Mouse (Mus musculus) c-Kit-positive CD71-positive TER-119-positive erythroid progenitor cells, embryonic 14.5 days (primary cell): ENCODE results near the gene Ide.

Source experiments
- DNase-seq: peaks from one replicate; pipeline ENCODE4 v3.0.0-alpha.2; 2013; ENCODE audit warnings: low spot score

Ide gene

GRCm38 (mm10) chr19:37333357-37333756, 4.3 kb downstream of the Ide start:
- DNase-seq = peak; percentile 18

GRCm38 (mm10) chr19:37332726-37333125, 4.9 kb downstream of the Ide start:
- no peak for DNase-seq

GRCm38 (mm10) chr19:37327216-37327615, 10.4 kb downstream of the Ide start:
- no peak for DNase-seq

DNA sequence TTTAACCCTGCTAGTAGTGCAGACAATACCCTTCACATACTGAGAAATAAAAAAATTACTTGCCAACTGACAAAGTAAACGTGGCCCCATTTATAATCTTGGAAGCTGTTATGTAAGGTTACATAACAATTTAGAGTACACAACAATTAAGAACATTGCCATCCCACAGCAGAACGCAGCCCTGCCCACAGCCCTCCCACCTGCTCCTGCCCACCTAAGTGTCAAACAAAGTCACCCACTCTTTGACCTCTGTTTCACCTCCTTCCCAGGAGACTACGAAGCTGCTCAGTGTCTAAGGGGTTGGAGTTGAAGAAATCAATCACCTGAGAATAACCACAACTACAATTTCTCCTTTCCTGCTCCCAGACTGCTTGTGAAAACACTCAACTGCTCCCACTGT, 14.1 kb downstream of the Ide start:
- no peak for DNase-seq

GRCm38 (mm10) chr19:37320802-37321619, 16.6 kb downstream of the Ide start:
- no peak for DNase-seq

GRCm38 (mm10) chr19:37317359-37317758, 20.3 kb downstream of the Ide start:
- no peak for DNase-seq

GRCm38 (mm10) chr19:37315091-37315490, 22.6 kb downstream of the Ide start:
- DNase-seq = no peak

- DNase-seq = no peak
Measured at GRCm38 (mm10) chr19:37311426-37311825, 26.2 kb downstream of the Ide start.

DNA sequence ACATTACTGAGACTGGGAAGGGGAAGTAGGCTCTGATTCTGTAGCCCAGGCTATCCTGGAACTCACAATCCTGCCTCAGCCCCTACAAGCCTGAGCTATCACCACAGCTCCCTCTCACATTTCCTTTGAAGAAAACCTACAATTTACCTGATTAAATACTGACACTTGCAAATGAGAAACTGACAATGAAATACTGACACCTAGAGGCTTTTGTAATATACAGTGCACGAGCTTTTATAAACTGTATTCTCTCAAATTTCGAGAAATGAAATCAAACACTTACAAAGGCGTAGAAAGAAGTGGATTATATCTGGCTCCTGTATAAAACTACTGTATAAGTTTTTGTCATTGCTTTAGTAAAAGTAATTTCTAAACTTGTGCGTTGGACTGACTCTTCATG, 27.5 kb downstream of the Ide start:
- DNase-seq = no peak

DNA sequence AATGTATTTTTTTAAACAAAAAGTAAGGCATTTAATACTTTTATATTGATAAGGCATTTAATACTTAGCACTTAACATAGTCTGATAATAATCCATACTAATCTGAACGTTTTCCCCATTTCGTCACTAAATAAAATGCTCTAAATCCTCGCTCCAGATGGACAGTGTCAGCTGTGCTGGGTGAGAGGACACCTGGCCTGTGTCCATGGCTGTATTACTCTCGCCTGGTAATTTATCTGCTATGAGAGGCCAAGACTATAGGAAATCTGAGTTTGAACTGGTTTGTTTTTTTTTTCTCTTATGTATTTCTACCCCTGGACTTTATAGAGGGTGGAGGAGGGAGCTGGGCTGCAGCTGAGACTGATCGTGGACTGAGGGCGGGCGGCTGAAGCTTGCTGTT, 28.7 kb downstream of the Ide start:
- no peak for DNase-seq

GRCm38 (mm10) chr19:37307826-37308545, 29.7 kb downstream of the Ide start:
- DNase-seq = no peak

DNA sequence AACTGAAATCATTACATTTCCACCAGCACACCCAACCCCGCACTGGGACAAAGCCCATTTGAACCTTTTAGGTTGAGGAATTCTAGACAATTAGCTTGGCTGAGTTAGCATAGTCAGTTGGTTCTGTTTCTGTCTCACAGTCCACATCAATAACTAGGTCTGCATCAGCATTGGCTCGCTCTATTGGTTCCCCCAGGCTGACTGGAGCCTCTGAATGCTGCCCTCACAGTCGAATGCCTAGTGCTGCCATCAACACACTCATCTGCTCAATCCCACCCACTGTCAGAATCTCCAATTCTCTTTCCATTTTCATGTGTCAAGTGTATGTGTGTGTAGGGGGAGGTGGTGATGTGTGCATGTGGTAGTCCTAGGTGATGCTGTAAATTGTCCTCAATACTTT, 31.5 kb downstream of the Ide start:
- DNase-seq = no peak

- DNase-seq = no peak
Measured at GRCm38 (mm10) chr19:37304866-37305265, 32.8 kb downstream of the Ide start.

- DNase-seq = no peak
Measured at GRCm38 (mm10) chr19:37304006-37304405, 33.6 kb downstream of the Ide start.

- DNase-seq = no peak
Measured at GRCm38 (mm10) chr19:37301733-37302132, 35.9 kb downstream of the Ide start.

- no peak for DNase-seq
Measured at GRCm38 (mm10) chr19:37291676-37292075, 46.0 kb downstream of the Ide start.

DNA sequence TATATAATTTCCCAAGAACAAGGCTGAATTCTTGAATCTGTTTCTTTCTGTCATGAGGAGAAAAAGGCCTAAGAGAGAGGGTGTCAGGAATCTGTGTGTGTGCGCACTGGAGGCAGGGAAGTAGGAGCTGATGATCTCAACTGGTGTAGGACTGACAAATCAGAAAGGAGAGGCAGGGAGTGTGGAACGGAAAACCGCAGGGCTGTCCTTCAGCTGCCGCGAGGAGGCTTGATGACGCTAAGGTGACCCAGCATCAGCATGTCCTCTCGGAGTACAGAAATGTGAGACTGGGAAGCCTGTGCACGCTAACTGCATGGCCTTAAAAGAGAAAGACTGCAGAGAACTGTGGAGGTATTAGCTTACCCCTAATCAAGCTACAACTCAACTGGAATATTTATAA, 46.7 kb downstream of the Ide start:
- no peak for DNase-seq

GRCm38 (mm10) chr19:37284775-37285174, 52.9 kb downstream of the Ide start:
- DNase-seq = no peak

- no peak for DNase-seq
Measured at GRCm38 (mm10) chr19:37283166-37283565, 54.5 kb downstream of the Ide start.

GRCm38 (mm10) chr19:37281710-37282109, 55.9 kb downstream of the Ide start:
- DNase-seq = no peak

DNA sequence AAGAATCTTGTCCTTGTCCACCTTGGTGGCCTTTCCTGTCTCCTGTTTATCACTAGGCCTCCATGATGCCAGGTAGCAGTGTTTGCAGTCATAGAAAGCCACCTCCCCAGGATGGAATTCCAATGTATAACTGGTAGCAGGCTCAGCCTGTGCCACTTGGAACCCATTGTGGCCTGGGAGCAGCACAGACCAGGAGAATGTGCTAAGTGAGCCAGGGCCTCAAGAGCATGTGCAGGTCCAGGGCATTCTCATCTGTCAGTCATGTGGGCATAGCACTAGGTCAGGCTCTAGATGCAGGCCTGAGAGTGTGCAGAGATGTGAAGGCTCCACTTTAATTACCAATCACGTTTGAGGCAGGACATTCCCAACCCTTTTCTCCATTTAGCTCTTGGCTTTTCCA, 58.5 kb downstream of the Ide start:
- no peak for DNase-seq

- DNase-seq = no peak
Measured at GRCm38 (mm10) chr19:37275555-37275954, 62.1 kb downstream of the Ide start.

GRCm38 (mm10) chr19:37269106-37269505, 68.5 kb downstream of the Ide start:
- DNase-seq = no peak
